Mouse (Mus musculus) spleen, adult 2 months (tissue): ENCODE data around the gene 3830406C13Rik. TPM values are rescaled to one million over a fixed set of nuclear protein-coding genes. Genes with fewer than 3 reads are reported as not detected.

Experiments used
- DNase-seq, 2 experiments: peaks; one replicate each; pipeline versions ENCODE4 v3.0.0 to v3.0.0-alpha.2; 2012 to 2021; ENCODE audit warnings: low spot score in 2 of 2, low read depth in 1 of 2
- H3K27ac ChIP-seq: fragments of 200-500 bp; 2 replicates; pipeline ENCODE4 v1.5.1; 2012; ENCODE audit warnings: low read length, inconsistent platforms; ENCODE audit not compliant: insufficient read depth
- H3K27me3 ChIP-seq: fragments of 200-500 bp; 2 replicates; pipeline ENCODE4 v1.6.1; 2012; ENCODE audit warnings: mild to moderate bottlenecking, moderate library complexity, low read length, inconsistent platforms; ENCODE audit not compliant: control insufficient read depth, insufficient read depth
- H3K36me3 ChIP-seq: fragments of 200-500 bp; 2 replicates; pipeline ENCODE4 v1.6.1; 2012; ENCODE audit warnings: mild to moderate bottlenecking, low read length, inconsistent platforms; ENCODE audit not compliant: control insufficient read depth, insufficient read depth
- H3K4me1 ChIP-seq: fragments of 200-500 bp; 2 replicates; pipeline ENCODE4 v1.6.1; 2011; ENCODE audit warnings: inconsistent platforms; ENCODE audit not compliant: control insufficient read depth, insufficient read depth, insufficient read length
- H3K4me3 ChIP-seq: fragments of 200-500 bp; 2 replicates; pipeline ENCODE4 v1.5.1; 2011; ENCODE audit warnings: mild to moderate bottlenecking, inconsistent platforms; ENCODE audit not compliant: insufficient read depth, insufficient read length; ENCODE audit errors: extremely low read depth
- CTCF ChIP-seq: fragments of 200-500 bp; IDR thresholded peaks from 2 replicates; pipeline ENCODE4 v1.5.1; 2011; ENCODE audit warnings: mild to moderate bottlenecking, inconsistent platforms; ENCODE audit not compliant: insufficient read depth, insufficient read length, insufficient replicate concordance; ENCODE audit errors: extremely low read depth
- POLR2A ChIP-seq: fragments of 200-500 bp; IDR thresholded peaks from 2 replicates; pipeline ENCODE4 v1.6.1; 2011; ENCODE audit warnings: low read depth, low read length, inconsistent platforms
- WGBS: fragments of 180-500 bp; shearing (Covaris S2); methylation state at CpG from one replicate; pipeline ENCODE4 v1.1.7; 2018; 5-methylcytosine and 5-hydroxymethylcytosine counted together
- polyA plus RNA-seq: library from polyadenylated mRNA; depleted of rRNA; stranded (reverse); fragments of >200 nt; gene quantifications from 2 replicates; pipeline ENCODE4 v1.2.3, GENCODE M21; 2012; rRNA removed

The 3830406C13Rik gene
- polyA plus RNA-seq, 1 experiment = 3.1 TPM

DNA sequence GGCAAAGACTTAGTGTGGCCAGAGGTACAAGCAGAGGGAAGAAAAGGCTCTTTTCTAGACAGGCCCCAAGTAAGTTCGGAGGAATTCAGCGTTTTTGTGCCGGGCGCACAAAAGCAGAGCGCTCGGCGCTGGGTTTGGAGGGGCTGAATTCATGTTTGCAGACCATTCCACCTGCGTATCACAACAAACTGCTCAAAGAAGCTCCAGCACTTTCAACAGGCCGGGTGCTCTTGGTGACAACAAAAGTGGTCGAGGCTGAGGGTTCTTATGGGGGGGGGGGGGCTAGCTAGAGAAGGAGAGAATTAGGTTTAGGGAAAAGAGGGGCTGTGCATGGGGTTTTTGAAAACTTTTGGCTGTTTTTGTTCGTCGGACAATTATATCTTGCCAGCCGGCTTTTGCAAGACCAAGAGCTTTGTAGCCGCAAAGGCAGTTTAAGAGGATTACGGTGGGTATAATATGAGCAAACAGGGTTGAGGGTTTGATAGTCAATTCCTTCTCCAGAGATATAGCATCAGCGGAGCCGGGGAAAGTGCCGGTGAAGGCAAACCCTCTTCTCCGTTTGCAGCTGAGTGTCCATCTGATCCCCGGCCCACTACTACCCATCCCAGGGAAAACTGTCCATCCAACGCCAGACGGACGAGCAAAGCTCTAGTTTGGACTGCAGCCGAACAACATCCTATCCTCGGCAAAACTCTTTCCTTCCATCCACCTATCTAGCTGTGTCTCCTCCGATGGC is 63.1 kb downstream of the 3830406C13Rik start:
- H3K4me1 ChIP-seq = no peaks in the 10 kb centered on the region
- DNase-seq = no peak
- no peak overlapping the region for H3K27ac ChIP-seq
- no peak overlapping the region for H3K4me3 ChIP-seq
- peaks cover 29% of the 10 kb centered on the region for H3K27me3 ChIP-seq
- H3K36me3 ChIP-seq = no peaks in the 10 kb centered on the region
- 6% methylated on average over 26 of the region's 26 CpGs for WGBS
- TF ChIP-seq CTCF = no peak
- no peak for TF ChIP-seq POLR2A

DNA sequence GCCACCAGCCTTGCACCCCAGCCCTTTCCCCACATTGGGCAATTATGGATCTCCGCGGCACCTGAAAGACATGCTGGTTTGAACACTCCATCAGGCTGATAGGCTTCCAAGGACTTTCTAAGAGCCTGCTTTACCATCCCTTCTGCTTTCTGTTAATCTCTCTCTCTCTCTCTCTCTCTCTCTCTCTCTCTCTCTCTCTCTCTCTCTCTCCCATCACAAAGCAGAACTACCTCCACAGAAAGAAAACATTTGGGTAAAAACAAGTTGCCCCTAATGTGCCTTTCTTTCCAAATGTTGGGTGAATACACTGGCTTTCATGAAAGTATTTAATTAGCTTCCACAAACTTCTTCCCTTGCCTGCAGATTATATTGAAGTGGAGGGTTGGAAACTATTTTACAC is 64.1 kb downstream of the 3830406C13Rik start, which contains the start of gene Fezf2:
Gene Fezf2, minus strand, starts transcription at position 101 of the 400 bp plus-strand sequence.
- peaks cover 27% of the 10 kb centered on the region for H3K27me3 ChIP-seq
- DNase-seq = no peak
- no peaks in the 10 kb centered on the region for H3K4me1 ChIP-seq
- no peak within 1 kb of the TSS for H3K27ac ChIP-seq
- 17% methylated on average over 2 of the region's 2 CpGs for WGBS
- no peak within 1 kb of the TSS for H3K4me3 ChIP-seq
- TF ChIP-seq POLR2A (no peak), CTCF (no peak)
- H3K36me3 ChIP-seq = no peaks in the 10 kb centered on the region

GRCm38 (mm10) chr14:12349334-12350090 is 65.5 kb downstream of the 3830406C13Rik start:
- H3K36me3 ChIP-seq = no peaks in the 10 kb centered on the region
- TF ChIP-seq POLR2A (no peak), CTCF (no peak)
- no peak overlapping the region for H3K27ac ChIP-seq
- H3K4me3 ChIP-seq = no peak overlapping the region
- no peak for DNase-seq
- H3K27me3 ChIP-seq = peaks cover 20% of the 10 kb centered on the region
- no peaks in the 10 kb centered on the region for H3K4me1 ChIP-seq
- WGBS = 17% methylated on average over 15 of the region's 15 CpGs

DNA sequence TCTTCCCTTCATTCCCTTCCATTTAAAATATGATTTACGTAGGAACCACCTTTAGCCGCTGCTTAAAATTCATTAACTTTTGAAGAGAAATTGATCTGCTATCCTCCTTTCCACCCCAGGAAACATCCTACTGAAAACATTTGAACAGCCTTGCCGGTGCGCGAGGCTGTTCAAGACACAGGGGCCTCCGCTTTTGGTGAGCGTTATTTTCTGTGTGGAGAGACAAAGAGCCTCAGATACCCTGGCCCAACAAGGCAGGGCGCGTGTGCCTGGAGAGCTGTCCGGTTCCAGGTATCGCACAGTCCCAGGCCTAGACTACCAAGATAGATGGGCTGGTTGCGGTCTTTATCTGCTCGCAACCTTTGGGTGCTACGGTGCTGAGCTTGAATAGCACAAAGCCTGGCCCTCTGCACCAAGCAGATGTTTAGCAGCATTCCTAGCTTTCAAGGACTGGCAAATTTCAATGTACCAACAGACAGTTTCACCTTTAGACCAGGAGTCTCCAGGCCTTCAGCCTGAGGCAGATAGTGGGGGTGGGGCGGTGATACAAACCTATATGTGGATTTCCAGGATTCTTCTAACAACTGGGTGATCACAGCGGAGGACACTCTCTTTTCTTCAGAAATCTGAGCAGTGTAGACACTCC is 66.4 kb downstream of the 3830406C13Rik start:
- no peak for DNase-seq
- 25% methylated on average over 16 of the region's 16 CpGs for WGBS
- Histone ChIP-seq H3K4me3 (no peak overlapping the region), H3K27me3 (peaks cover 13% of the 10 kb centered on the region), H3K36me3 (no peaks in the 10 kb centered on the region), H3K27ac (no peak overlapping the region), H3K4me1 (no peaks in the 10 kb centered on the region)
- no peak for TF ChIP-seq POLR2A
- TF ChIP-seq CTCF = no peak

Other genes with a start within 250 kb of the 3830406C13Rik start
- 0.05 and 0.06 TPM in 2 replicates for gene Gm49355, start 197 bp upstream of the 3830406C13Rik start, polyA plus RNA-seq
- not detected in 2 replicates for gene Fezf2, start 64.0 kb downstream of the 3830406C13Rik start, polyA plus RNA-seq